Mouse (Mus musculus): ENCODE results near the gene Twist1. TPM values are rescaled to one million over a fixed set of nuclear protein-coding genes. Genes with fewer than 3 reads are reported as not detected.

Twist1 gene
- 2.2 and 5.0 TPM in 2 replicates for polyA plus RNA-seq (2012; rRNA removed)

GRCm38 (mm10) chr12:33957400-33958240 lies at the start of gene Twist1:
Gene Twist1 (plus strand): TSS chr12:33957671.

GRCm38 (mm10) chr12:33928331-33929192 lies 28.9 kb upstream of the Twist1 start, which contains the start of gene Ferd3l:
Gene Ferd3l (plus strand): TSS chr12:33928425.

Other genes with a start within 250 kb of the Twist1 start
- 0.16 and 0.40 TPM in 2 replicates for gene Ferd3l, start 29.2 kb upstream of the Twist1 start, polyA plus RNA-seq (2012; rRNA removed)

Data from central nervous system, embryonic 18 days (tissue).